Mouse (Mus musculus) ovary, adult 18-20 months (tissue): ENCODE data around the gene Gm4131.
"Not testable (repeated sequence)": the region's sequence is repeated elsewhere in the genome, so short reads cannot be mapped to it uniquely, and the experiment has no call there.

Experiments used
- DNase-seq: peaks from one replicate; pipeline ENCODE4 v3.0.0; 2022; ENCODE audit warnings: low spot score, mixed read lengths

Gene Gm4131

GRCm38 (mm10) chr14:62566821-62567220 lies at the start of gene Gm4131:
Gene Gm4131, minus strand, starts transcription at chr14:62566921.
- DNase-seq, result not testable (repeated sequence)

GRCm38 (mm10) chr14:62609904-62610303 lies 43.2 kb upstream of the Gm4131 start:
- no peak for DNase-seq

GRCm38 (mm10) chr14:62607791-62608196 lies 41.1 kb upstream of the Gm4131 start:
- DNase-seq, result no peak

DNA sequence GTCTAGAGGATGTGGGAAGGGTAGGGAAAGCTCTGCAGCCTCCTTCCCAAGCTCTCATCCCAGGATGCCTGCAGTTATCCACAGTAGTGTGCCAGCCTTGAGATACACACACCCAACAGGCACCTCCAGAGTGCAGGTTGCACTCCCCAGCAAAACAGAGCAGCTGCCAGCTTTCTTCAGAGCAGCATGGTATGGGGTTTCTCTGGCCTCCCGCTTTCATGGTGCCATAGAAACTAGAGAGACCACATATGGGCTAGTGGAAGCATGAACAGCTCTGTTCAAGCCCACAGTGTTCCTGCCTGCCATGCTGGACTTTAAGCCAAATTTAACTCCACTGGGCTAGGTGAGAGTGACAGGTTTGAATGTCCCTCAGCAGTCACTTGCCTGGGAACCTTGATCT lies 36.1 kb upstream of the Gm4131 start:
- no peak for DNase-seq

DNA sequence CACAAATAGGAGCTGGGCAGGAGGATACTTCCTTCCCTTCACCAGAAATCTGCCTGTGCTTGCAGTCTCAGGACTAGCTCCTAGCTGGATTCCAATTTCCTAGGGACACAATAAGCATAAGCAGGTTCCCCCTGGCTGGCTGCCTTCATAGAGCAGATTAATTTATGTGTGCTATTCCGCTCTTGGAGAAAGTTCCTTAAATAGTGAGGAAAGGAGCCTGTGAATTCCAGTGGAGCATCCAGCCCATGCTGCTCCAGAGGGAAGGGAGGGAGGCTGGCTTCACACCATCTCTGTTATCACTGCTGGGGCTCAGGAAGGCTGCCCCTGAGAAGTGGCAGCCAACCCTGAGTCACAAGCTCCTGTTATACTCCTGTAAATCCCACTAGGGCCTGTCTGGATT lies 35.5 kb upstream of the Gm4131 start:
- DNase-seq, result no peak

DNA sequence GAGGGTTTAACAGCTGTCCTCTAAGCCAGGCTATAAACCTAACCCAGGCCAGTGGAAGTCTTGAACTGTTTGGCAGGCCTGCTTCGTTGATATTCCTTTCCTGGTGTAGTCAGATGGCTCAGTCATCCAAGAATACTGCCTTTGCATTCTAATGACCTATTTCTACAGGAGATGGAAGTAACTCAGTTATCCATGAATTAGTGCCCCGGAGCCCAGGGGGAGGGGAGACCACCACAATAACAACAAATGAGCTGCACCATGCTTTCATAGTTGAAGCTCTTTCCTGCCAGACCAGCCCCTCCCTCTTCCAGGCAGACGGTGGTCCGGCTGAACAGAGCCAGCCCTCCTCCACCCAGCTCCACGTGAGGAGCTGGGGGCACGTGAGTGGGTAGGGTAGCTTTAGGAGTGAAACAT lies 33.4 kb upstream of the Gm4131 start:
- no peak for DNase-seq

DNA sequence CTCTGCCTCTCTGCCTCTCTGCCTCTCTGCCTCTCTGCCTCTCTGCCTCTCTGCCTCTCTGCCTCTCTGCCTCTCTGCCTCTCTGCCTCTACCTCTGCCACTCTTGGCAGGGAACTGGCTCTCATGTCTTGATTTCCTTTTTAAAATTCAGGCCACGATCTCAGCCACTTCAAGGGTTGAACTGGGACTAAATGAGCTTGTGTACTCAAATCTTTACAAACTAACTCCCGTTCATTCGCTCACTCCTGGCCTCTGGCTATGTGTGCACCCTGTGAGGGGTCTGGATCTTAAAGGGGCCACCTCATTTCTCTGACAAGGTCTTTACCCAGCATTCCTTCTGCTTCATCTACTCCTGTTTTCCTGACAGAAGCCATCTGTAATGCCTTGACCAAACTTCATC lies 18.6 kb upstream of the Gm4131 start:
- DNase-seq, result no peak

- DNase-seq, result no peak
Observed at GRCm38 (mm10) chr14:62584637-62585036, 17.9 kb upstream of the Gm4131 start.

DNA sequence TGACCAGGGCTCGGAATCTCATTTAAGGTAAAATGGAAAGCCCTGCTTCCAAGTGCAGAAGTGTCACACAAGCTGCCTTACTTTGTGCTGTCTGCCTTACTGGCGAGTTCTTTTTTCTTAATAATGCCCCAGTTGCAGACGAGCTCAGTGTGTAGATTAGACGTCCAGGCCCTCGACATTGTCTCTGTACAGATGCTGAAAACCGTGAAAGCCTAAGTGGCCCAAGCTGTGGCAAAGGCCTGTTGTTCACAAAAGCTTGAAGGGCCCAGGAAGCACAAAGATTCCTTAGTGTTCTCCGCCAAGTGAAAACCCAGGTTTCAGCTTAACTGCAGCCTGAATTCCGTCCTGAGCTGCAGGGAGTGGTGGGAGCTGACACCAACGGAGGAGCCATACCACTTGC lies 15.0 kb upstream of the Gm4131 start:
- no peak for DNase-seq

DNA sequence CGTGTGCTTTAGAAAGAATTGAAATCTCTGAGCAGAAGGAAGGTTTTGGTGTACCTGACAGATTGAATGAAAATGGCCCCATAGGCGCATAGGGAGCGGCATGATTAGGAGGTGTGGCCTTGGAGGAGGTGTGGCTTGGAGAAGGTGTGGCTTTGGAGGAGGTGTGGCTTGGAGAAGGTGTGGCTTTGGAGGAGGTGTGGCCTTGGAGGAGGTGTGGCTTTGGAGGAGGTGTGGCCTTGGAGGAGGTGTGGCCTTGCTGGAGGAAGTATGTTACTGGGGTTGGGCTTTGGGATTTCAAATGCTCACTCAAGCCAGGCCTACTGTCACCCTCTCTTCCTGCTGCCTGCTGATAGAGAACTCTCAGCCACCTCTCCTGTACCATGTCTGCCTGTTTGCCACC lies 14.2 kb upstream of the Gm4131 start:
- no peak for DNase-seq

DNA sequence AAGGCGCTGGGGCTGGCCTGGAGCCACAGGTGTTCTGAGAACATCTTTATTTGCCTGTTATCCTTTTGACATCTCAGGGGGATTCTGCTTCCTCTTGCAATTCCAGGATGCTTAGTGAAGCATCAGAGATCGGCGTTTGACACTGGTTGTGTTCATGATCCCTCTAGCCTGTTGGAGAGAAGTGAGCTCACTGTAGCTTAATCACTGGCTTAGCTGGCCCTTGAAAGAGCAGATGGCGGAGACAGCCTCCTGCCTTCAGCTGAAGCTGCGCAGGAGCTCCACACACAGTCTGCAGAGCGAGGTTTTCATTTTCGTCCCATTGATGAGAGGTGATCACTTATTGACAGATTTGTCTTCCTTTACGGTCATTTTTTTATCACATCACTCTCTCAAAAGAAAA lies 9.1 kb upstream of the Gm4131 start:
- no peak for DNase-seq

- DNase-seq, result no peak
Observed at GRCm38 (mm10) chr14:62574906-62575305, 8.2 kb upstream of the Gm4131 start.

DNA sequence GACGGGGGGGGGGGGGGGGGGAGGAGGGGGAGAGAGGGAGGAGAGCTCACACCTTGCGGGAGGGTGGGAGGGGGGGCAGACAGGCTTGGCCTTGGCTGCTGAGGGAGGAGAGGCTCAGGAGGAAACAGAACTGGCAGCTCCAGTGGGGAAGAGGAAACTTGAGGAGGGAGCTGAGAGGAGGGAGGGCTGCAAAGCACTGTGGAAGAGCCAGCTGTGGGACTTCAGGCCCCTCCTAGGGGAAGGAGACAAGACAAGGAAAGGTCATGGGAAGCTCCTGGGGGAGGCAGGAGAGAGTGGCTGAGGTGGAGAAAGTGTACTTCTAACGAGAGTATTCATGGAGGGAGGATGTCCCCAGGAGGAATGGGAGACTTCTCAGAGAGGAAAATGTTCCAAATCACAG lies 6.7 kb upstream of the Gm4131 start:
- no peak for DNase-seq

GRCm38 (mm10) chr14:62570299-62570698 lies 3.6 kb upstream of the Gm4131 start:
- no peak for DNase-seq

- DNase-seq, result no peak
Observed at GRCm38 (mm10) chr14:62569463-62569862, 2.7 kb upstream of the Gm4131 start.

- no peak for DNase-seq
Observed at GRCm38 (mm10) chr14:62563679-62564078, 3.0 kb downstream of the Gm4131 start.

GRCm38 (mm10) chr14:62561875-62562748 lies 4.6 kb downstream of the Gm4131 start:
- no peak for DNase-seq

GRCm38 (mm10) chr14:62557111-62557510 lies 9.6 kb downstream of the Gm4131 start:
- DNase-seq, result no peak

- DNase-seq, result no peak
Observed at GRCm38 (mm10) chr14:62555840-62556810, 10.6 kb downstream of the Gm4131 start.

DNA sequence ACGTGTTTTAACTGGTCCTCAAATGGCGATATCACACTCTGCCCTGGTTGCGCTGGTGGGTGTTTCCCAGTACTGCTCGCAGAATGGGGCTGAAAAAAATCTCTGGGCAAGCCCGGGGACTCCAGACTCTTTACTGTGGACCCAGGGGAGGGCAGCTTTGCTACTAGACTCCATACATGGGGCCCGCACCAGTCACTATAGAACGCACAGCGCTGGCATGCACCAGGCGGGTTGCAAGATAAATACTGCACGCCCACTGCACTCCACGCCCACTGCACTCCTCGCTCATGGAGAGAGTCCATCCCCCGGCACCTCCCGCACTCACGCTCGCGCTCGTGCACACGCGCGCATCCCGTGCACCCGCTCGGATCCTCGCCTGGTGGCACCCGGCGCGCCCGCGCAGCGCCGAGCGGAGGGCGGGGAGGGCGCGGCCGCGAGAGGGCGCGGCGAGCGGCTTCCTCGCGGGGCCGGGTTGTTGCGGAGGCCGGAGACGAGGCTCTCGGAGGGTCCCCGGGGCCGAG lies 11.4 kb downstream of the Gm4131 start, which contains the start of gene Fam124a:
Gene Fam124a (plus strand): TSS at position 429 of the 521 bp plus-strand sequence.
- DNase-seq, result peak; percentile 48

DNA sequence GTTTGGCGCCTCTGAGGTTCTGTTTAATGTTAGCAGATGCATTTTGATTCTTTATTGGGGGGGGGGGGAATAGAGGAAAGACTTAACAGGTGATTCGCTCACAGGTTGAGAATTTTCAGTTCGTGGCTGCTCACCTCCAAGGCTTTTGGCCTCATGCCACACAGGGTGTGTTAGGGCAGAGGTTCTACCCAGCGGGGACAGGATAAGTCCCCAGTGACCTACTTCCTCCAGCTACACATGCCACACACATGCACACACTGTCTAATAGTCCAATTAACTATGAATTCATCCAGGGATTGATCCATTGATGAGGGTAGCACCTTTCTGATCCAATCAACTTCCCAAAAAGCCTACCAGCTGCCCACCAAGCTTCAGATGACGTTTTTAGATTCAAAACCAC lies 12.9 kb downstream of the Gm4131 start:
- no peak for DNase-seq

GRCm38 (mm10) chr14:62552771-62553170 lies 13.9 kb downstream of the Gm4131 start:
- DNase-seq, result no peak
